Mouse (Mus musculus) liver, embryonic 14.5 days (tissue): ENCODE data around the gene Klk1b26.

ENCODE experiments used
- CTCF ChIP-seq: IDR thresholded peaks from 2 replicates; pipeline ENCODE4 v1.5.1; 2016; ENCODE audit warnings: antibody characterized with exemption, low read depth, control low read depth
- EP300 ChIP-seq: IDR thresholded peaks from 2 replicates; pipeline ENCODE4 v1.6.1; 2016; ENCODE audit warnings: antibody characterized with exemption, low read depth

DNA sequence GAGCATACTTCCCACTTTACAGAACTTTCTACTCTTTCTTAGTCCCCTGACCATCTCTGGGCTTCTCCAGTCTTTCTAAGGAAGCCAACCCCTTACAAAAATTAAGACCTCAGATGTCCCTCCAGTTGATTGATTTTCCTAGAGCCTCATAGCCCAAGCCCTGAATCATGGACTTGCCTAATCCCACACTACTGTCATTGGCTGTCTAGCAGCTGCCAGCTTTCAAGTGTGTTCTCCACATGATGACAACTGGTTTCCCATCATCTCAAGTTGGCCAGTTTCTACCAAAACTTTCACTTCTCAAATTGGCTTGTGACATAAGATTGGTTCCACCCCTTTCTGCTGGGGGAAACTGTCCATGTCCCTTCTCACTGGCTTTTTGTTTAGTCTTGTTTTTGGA is 7.1 kb upstream of the Klk1b26 start:
- no peak for TF ChIP-seq EP300
- no peak for TF ChIP-seq CTCF
